Mouse (Mus musculus) spleen, adult 2 months (tissue): Measurements from ENCODE around the gene Mettl1.

Source experiments
- CTCF ChIP-seq: fragments of 200-500 bp; IDR thresholded peaks from 2 replicates; pipeline ENCODE4 v1.5.1; 2011; ENCODE audit warnings: mild to moderate bottlenecking, inconsistent platforms; ENCODE audit not compliant: insufficient read depth, insufficient read length, insufficient replicate concordance; ENCODE audit errors: extremely low read depth
- POLR2A ChIP-seq: fragments of 200-500 bp; IDR thresholded peaks from 2 replicates; pipeline ENCODE4 v1.6.1; 2011; ENCODE audit warnings: low read depth, low read length, inconsistent platforms

GRCm38 (mm10) chr10:127085052-127085451, 43.8 kb downstream of the Mettl1 start:
- TF ChIP-seq CTCF (no peak), POLR2A (no peak)
